Mouse (Mus musculus) limb, embryonic 12.5 days (tissue): Measurements from ENCODE around the gene Crhr1. TPM values are rescaled to one million over a fixed set of nuclear protein-coding genes. Genes with fewer than 3 reads are reported as not detected.
"Not testable (repeated sequence)": the region's sequence is repeated elsewhere in the genome, so short reads cannot be mapped to it uniquely, and the experiment has no call there.

ENCODE experiments used
- ATAC-seq: fragments of 200-750 bp; cut with Nextera tagmentation; 2 replicates; pipeline ENCODE4 v1.8.0; 2017; ENCODE audit warnings: low read depth, moderate TSS enrichment; ENCODE audit not compliant: insufficient number of reproducible peaks, insufficient read depth, low FRiP score, low TSS enrichment
- H3K27ac ChIP-seq: fragments of 300-500 bp; sonication (generic); 2 replicates; pipeline ENCODE4 v1.5.1; 2016; ENCODE audit warnings: mild to moderate bottlenecking, moderate library complexity
- H3K27me3 ChIP-seq: fragments of 300-500 bp; sonication (generic); 2 replicates; pipeline ENCODE4 v1.6.1; 2016; ENCODE audit warnings: mild to moderate bottlenecking, moderate library complexity
- H3K36me3 ChIP-seq: fragments of 300-500 bp; sonication (generic); 2 replicates; pipeline ENCODE4 v1.6.1; 2016; ENCODE audit warnings: mild to moderate bottlenecking, moderate library complexity
- H3K4me1 ChIP-seq: fragments of 300-500 bp; sonication (generic); replicated peaks from 2 replicates; pipeline ENCODE4 v1.6.1; 2016
- H3K4me2 ChIP-seq: fragments of 300-500 bp; sonication (generic); 2 replicates; pipeline ENCODE4 v1.6.1; 2016; ENCODE audit warnings: mild to moderate bottlenecking, moderate library complexity
- H3K4me3 ChIP-seq: fragments of 300-500 bp; sonication (generic); replicated peaks from 2 replicates; pipeline ENCODE4 v1.5.1; 2016; ENCODE audit warnings: mild to moderate bottlenecking
- H3K9ac ChIP-seq: fragments of 300-500 bp; sonication (generic); replicated peaks from 2 replicates; pipeline ENCODE4 v1.6.1; 2016; ENCODE audit warnings: mild to moderate bottlenecking, moderate library complexity
- H3K9me3 ChIP-seq: fragments of 300-500 bp; sonication (generic); 2 replicates; pipeline ENCODE4 v1.6.1; 2016; ENCODE audit warnings: mild to moderate bottlenecking, moderate library complexity
- WGBS: fragments of 180-500 bp; shearing (Covaris S2); methylation state at CpG from one replicate; pipeline ENCODE4 v1.1.7; 2016; 5-methylcytosine and 5-hydroxymethylcytosine counted together
- polyA plus RNA-seq: library from polyadenylated mRNA; unstranded; fragments of >200 nt; fragmentation: Nextera tagmentation; extraction: Ambion mirVana; gene quantifications from 2 replicates; pipeline ENCODE4 v1.2.1, GENCODE M21; 2016

Crhr1 gene
- polyA plus RNA-seq, 1 experiment from 2014 or later: 0.31 TPM

GRCm38 (mm10) chr11:104195382-104195781 is 62.7 kb downstream of the Crhr1 start:
- H3K27ac ChIP-seq: no peak overlapping the region
- H3K9me3 ChIP-seq: no peaks in the 10 kb centered on the region
- H3K4me3 ChIP-seq: no peak overlapping the region
- no peaks in the 10 kb centered on the region for H3K4me1 ChIP-seq
- H3K4me2 ChIP-seq: no peak overlapping the region
- H3K27me3 ChIP-seq: peaks cover 16% of the 10 kb centered on the region
- no peak overlapping the region for H3K9ac ChIP-seq
- no peak for ATAC-seq
- H3K36me3 ChIP-seq: no peaks in the 10 kb centered on the region
- 76% methylated on average over 11 of the region's 11 CpGs for WGBS

DNA sequence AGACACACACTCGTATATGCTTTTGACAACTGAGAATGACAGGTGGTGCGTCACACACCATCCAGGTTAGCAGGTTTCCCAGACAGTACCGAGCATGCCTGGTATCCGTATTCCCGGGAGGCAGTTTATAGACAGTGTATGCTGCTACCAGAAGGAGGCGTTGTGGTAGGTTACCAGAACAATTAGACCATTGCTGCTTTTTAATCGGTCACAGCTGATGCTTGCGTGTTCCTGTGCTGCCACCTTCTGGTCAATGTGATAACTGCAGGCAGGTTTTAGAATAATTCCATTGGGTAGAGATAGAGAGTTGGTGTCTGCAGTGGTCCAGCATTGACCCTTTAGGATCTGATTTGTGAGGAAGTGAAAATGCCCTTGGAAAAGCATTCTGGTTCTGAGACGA is 63.1 kb downstream of the Crhr1 start:
- Histone ChIP-seq H3K4me1 (no peaks in the 10 kb centered on the region), H3K9me3 (no peaks in the 10 kb centered on the region), H3K36me3 (no peaks in the 10 kb centered on the region), H3K4me2 (no peak overlapping the region), H3K27ac (no peak overlapping the region), H3K4me3 (no peak overlapping the region), H3K27me3 (peaks cover 16% of the 10 kb centered on the region), H3K9ac (no peak overlapping the region)
- peak; percentile 66; the same call in 1 of the 2 replicates for ATAC-seq
- WGBS: 10% methylated on average over 9 of the region's 9 CpGs

GRCm38 (mm10) chr11:104197861-104198260 is 65.2 kb downstream of the Crhr1 start:
- H3K4me2 ChIP-seq: no peak overlapping the region
- no peaks in the 10 kb centered on the region for H3K36me3 ChIP-seq
- no peak for ATAC-seq
- H3K4me3 ChIP-seq: no peak overlapping the region
- no peak overlapping the region for H3K27ac ChIP-seq
- H3K27me3 ChIP-seq: peaks cover 16% of the 10 kb centered on the region
- H3K9ac ChIP-seq: no peak overlapping the region
- peaks cover 11% of the 10 kb centered on the region; the same call in 1 of the 2 replicates for H3K9me3 ChIP-seq
- H3K4me1 ChIP-seq: no peaks in the 10 kb centered on the region
- 8% methylated on average over 10 of the region's 10 CpGs for WGBS

DNA sequence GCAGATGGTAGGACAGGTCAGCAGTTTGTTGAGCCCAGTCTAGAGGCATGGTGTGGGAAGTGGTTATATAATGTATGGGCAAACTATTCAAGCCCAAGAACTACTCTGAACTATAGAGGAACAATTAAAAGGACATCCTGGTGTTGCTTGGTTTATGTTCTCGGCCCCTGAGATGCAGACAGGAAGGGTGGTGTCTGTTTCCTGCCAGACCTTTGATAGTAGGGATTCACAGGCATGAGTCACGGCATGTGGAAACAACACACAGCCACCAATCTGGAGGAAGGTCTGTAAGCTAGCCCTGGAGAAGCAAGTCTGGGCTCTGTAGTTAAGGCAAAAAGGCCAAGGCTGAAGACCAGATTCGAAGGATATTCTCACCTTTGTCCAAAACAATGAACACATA is 70.6 kb downstream of the Crhr1 start:
- peaks cover 3% of the 10 kb centered on the region for H3K27me3 ChIP-seq
- H3K4me1 ChIP-seq: no peaks in the 10 kb centered on the region
- no peak for ATAC-seq
- no peak overlapping the region for H3K4me2 ChIP-seq
- 81% methylated on average over 3 of the region's 3 CpGs for WGBS
- H3K9ac ChIP-seq: no peak overlapping the region
- H3K36me3 ChIP-seq: no peaks in the 10 kb centered on the region
- no peak overlapping the region for H3K4me3 ChIP-seq
- peaks cover 14% of the 10 kb centered on the region for H3K9me3 ChIP-seq
- H3K27ac ChIP-seq: no peak overlapping the region

GRCm38 (mm10) chr11:104206573-104206972 is 73.9 kb downstream of the Crhr1 start:
- H3K27me3 ChIP-seq: no peaks in the 10 kb centered on the region
- no peak overlapping the region for H3K4me2 ChIP-seq
- WGBS: 54% methylated on average over 4 of the region's 4 CpGs
- H3K9ac ChIP-seq: no peak overlapping the region
- no peak for ATAC-seq
- H3K27ac ChIP-seq: no peak overlapping the region
- H3K4me1 ChIP-seq: no peaks in the 10 kb centered on the region
- no peak overlapping the region for H3K4me3 ChIP-seq
- H3K36me3 ChIP-seq: no peaks in the 10 kb centered on the region
- H3K9me3 ChIP-seq: peaks cover 12% of the 10 kb centered on the region

DNA sequence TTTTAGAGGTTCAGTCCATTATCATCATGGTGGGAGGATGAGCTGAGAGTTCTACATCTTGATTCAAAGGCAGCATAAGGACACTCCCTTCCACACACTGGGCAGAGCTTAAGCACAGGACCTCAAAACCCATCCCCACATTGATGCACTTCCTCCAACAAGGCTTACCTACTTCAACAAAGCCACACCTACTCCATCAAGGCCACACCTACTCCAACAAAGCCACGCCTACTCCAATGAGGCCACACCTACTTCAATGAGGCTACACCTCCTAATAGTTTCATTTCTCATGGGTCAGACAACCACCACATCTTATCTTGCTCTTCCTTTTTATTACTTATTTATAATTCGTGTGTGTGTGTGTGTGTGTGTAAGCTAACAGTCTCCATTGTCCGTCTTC is 76.4 kb downstream of the Crhr1 start:
- Histone ChIP-seq H3K9me3 (peaks cover 3% of the 10 kb centered on the region; the same call in 1 of the 2 replicates), H3K4me2 (no peak overlapping the region), H3K9ac (no peak overlapping the region), H3K27ac (no peak overlapping the region), H3K36me3 (no peaks in the 10 kb centered on the region), H3K27me3 (no peaks in the 10 kb centered on the region), H3K4me1 (no peaks in the 10 kb centered on the region), H3K4me3 (no peak overlapping the region)
- 73% methylated on average over 3 of the region's 3 CpGs for WGBS
- ATAC-seq: no peak

GRCm38 (mm10) chr11:104211251-104211650 is 78.6 kb downstream of the Crhr1 start:
- H3K4me3 ChIP-seq: no peak overlapping the region
- H3K4me1 ChIP-seq: no peaks in the 10 kb centered on the region
- H3K27ac ChIP-seq: no peak overlapping the region
- ATAC-seq: no peak
- H3K27me3 ChIP-seq: no peaks in the 10 kb centered on the region
- H3K4me2 ChIP-seq: no peak overlapping the region
- WGBS: 84% methylated on average over 6 of the region's 6 CpGs
- no peak overlapping the region for H3K9ac ChIP-seq
- no peaks in the 10 kb centered on the region for H3K36me3 ChIP-seq
- no peaks in the 10 kb centered on the region for H3K9me3 ChIP-seq

DNA sequence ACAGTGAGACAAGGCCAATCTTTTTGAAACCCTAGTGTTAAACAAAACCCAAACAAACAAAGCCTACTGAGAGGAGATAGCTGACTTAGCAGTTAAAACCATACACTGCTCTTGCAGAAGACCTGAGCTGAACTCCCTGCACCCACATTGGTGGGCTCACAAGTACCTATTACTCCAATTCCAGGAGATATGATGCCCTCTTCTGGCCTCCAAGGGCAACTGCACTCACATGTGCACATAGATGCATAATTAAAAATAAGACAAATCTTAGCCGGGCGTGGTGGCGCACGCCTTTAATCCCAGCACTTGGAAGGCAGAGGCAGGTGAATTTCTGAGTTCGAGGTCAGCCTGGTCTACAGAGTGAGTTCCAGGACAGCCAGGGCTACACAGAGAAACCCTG is 81.5 kb downstream of the Crhr1 start:
- WGBS: 94% methylated on average over 5 of the region's 5 CpGs
- not testable (repeated sequence) for H3K36me3 ChIP-seq, ATAC-seq, H3K27ac ChIP-seq, H3K4me3 ChIP-seq, H3K9me3 ChIP-seq, H3K27me3 ChIP-seq, H3K4me1 ChIP-seq, H3K4me2 ChIP-seq, H3K9ac ChIP-seq

GRCm38 (mm10) chr11:104218075-104218474 is 85.4 kb downstream of the Crhr1 start:
- Histone ChIP-seq H3K4me2 (no peak overlapping the region), H3K9me3 (no peaks in the 10 kb centered on the region), H3K9ac (no peak overlapping the region), H3K27ac (no peak overlapping the region), H3K27me3 (peaks cover 4% of the 10 kb centered on the region; the same call in 1 of the 2 replicates), H3K4me3 (no peak overlapping the region), H3K4me1 (no peaks in the 10 kb centered on the region), H3K36me3 (no peaks in the 10 kb centered on the region)
- no peak for ATAC-seq
- 78% methylated on average over 3 of the region's 3 CpGs for WGBS

DNA sequence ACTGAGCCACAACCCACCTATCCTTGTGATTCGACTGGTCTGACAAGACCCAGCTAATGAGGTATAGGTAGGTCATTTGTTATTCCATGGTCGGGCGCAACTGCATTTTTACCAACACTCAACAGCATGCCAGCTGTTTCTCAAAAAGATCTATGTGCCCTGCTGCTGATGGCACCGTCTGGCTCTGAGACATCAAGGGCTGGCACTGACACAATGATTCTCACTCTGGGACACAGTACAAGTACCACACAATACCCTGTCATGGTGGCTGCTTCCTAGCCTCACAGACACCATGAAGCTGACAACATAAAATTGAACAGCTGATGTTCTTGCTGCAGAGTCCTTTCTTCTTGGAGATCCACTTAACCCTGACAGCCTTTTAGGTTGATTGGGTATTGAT is 87.6 kb downstream of the Crhr1 start:
- WGBS: 77% methylated on average over 4 of the region's 4 CpGs
- ATAC-seq: no peak
- H3K9ac ChIP-seq: no peak overlapping the region

DNA sequence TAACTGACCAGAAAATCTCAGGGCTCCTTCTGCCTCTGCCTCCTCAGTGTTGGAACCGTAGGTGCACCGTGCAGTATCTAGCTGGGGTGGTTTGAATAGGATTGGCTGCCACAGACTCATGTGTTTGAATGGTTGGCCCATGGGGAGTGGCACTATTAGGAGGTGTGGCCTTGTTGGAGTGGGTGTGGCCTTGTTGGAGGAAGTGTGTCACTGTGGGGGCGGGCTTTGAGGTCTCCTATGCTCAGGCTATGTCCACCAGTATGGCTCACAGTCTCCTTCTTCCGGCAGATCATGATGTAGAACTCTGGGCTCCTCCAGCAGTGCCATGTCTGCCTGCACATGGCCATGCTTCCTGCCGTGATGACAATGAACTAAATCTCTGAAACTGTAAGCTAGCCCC is 89.1 kb downstream of the Crhr1 start:
- ATAC-seq: no peak
- peaks cover 4% of the 10 kb centered on the region; the same call in 1 of the 2 replicates for H3K27me3 ChIP-seq
- H3K27ac ChIP-seq: no peak overlapping the region
- no peak overlapping the region for H3K9ac ChIP-seq
- 79% methylated on average over 5 of the region's 5 CpGs for WGBS
- no peaks in the 10 kb centered on the region for H3K36me3 ChIP-seq
- H3K4me3 ChIP-seq: no peak overlapping the region
- H3K9me3 ChIP-seq: no peaks in the 10 kb centered on the region
- H3K4me1 ChIP-seq: no peaks in the 10 kb centered on the region
- no peak overlapping the region for H3K4me2 ChIP-seq

More for the DNA sequence above, 87.6 kb downstream of the Crhr1 start:
- no peaks in the 10 kb centered on the region for H3K4me1 ChIP-seq
- no peak overlapping the region for H3K4me2 ChIP-seq
- no peaks in the 10 kb centered on the region for H3K36me3 ChIP-seq
- no peaks in the 10 kb centered on the region for H3K9me3 ChIP-seq
- H3K27ac ChIP-seq: no peak overlapping the region
- H3K27me3 ChIP-seq: peaks cover 4% of the 10 kb centered on the region; the same call in 1 of the 2 replicates
- H3K4me3 ChIP-seq: no peak overlapping the region

GRCm38 (mm10) chr11:104223301-104223700 is 90.6 kb downstream of the Crhr1 start:
- no peak overlapping the region for H3K27ac ChIP-seq
- ATAC-seq: no peak
- WGBS: 79% methylated on average over 9 of the region's 9 CpGs

More at GRCm38 (mm10) chr11:104223301-104223700, 90.6 kb downstream of the Crhr1 start:
- Histone ChIP-seq H3K4me1 (no peaks in the 10 kb centered on the region), H3K36me3 (no peaks in the 10 kb centered on the region), H3K4me3 (no peak overlapping the region), H3K4me2 (no peak overlapping the region), H3K27me3 (peaks cover 4% of the 10 kb centered on the region), H3K9me3 (no peaks in the 10 kb centered on the region), H3K9ac (no peak overlapping the region)
